Mouse (Mus musculus) thymus, adult 18-20 months (tissue): ENCODE data around the gene Armcx2.
A peak's percentile ranks its signal among the peaks of the same experiment; 100 is the strongest.
"Not testable (repeated sequence)": the region's sequence is repeated elsewhere in the genome, so short reads cannot be mapped to it uniquely, and the experiment has no call there.

ENCODE experiments used
- DNase-seq, 2 experiments: peaks; one replicate each; pipeline ENCODE4 v3.0.0; 2022; ENCODE audit warnings: mixed read lengths in 2 of 2

Armcx2 gene

DNA sequence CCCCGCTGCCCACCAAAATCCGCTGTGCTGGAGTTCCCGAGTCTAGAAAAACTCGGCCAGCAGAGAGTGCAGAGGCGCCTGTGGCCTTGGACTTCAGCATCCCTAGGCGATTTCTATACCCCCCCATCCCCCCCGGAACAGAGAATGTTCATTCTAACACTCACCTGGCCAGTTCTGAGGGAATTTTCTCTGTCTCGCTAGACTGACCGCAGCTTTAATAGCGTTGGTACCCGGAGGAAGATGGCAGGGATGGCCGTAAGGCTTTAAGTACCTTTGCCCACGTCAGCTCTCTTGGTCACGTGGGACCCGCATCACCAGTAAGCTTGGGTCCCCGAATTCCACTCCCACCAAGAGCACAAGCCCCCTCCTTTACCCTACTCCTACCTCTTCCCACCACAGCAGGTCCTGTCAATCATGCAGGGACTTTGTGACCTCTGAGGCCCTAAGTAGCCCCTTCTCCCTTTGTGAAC, at the start of gene Armcx2:
Armcx2 (minus strand) TSS at position 467 of the 470 bp plus-strand sequence.
- DNase-seq: peak; percentile 9 to 26

GRCm38 (mm10) chrX:134849662-134850061, 40.6 kb upstream of the Armcx2 start:
- no peak for DNase-seq

DNA sequence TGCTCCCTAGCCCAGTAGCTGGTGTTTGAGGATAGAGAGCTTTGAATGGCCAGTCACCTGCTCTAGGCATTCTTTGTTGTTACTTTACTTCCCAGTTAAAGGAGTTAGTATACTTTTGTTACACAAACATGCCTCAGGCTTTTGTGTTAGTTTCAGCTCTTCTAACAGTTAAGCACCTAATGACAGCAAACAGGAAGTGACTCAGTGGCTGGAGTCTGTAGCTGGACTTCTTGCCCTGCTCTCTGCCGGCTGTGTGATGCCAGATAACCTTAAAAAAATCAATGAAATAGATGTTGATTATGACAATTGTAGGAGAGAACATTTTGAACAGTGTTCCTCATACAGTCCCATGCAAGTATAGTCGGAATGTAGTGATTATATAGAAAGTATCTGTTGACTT, 35.4 kb upstream of the Armcx2 start:
- no peak for DNase-seq

- no peak for DNase-seq
These were observed 21.5 kb upstream of the Armcx2 start for GRCm38 (mm10) chrX:134830508-134830907.

DNA sequence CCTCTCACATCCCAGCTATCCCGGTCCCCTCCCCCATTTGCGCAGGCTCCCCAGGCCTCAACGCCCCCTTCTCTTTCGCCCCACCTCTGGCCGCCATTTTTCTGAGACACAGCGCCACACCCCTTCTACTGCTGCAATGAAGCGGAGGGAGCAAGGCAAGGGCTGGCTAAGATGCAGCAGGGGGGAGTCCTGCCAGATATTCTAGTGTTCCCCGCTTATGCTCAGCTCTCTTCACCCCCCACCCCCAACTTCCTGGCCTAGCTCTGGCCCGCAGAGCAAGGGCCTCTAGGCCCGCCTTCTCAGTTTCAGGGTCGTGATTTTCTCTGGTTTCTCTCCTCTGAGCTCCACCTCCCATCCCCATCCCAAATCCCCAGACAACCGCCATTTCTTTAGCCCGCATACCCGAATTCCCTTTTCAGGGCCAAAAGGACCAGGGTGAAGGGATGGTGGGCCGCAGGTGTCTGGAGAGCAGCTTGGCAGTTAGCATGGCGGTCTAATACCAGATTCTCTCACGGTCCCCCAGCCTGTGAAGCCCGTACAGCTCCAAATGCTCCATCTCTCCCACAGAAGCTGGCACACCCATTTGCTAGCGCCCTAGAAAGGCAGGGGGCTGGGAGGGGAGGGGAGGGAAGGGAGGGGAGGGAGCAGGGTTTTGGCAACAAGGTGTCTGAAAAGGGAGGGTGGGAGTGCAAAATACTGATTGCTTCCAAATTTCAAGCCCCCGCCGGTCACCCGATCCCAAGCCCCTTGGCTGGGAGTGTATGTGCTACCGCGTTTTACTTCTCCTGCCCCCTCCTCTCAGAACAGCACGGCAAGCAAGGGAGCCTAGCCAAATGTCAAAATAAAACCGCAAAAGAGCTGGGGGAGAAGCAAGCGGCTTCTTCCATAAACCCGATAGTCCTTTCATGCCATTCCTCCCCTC, 927 bp downstream of the Armcx2 start:
- DNase-seq: peak in 1 of 2 experiments; percentile 2

- no peak for DNase-seq
These were observed 21.3 kb downstream of the Armcx2 start for GRCm38 (mm10) chrX:134787728-134788127.

GRCm38 (mm10) chrX:134763428-134764198, 45.4 kb downstream of the Armcx2 start:
- DNase-seq: not testable (repeated sequence)

GRCm38 (mm10) chrX:134757293-134757995, 51.6 kb downstream of the Armcx2 start:
- no peak for DNase-seq

GRCm38 (mm10) chrX:134756434-134757292, 52.4 kb downstream of the Armcx2 start, which contains the start of gene Armcx3:
Gene Armcx3, plus strand, starts transcription at chrX:134756595.
- peak in 1 of 2 experiments; percentile 46 for DNase-seq
